Mouse (Mus musculus): ENCODE measurements around the gene Ift43. TPM values are rescaled to one million over a fixed set of nuclear protein-coding genes. Genes with fewer than 3 reads are reported as not detected.

Ift43 gene
- polyA plus RNA-seq, 2 experiments = 3.3 to 7.3 TPM

GRCm38 (mm10) chr12:86203443-86204057 lies 121.2 kb downstream of the Ift43 start:
- WGBS (ENCODE audit: insufficient replicate concordance) = 37% methylated on average over 8 of the region's 8 CpGs
- Histone ChIP-seq H3K9me3 (ENCODE audit: control insufficient read depth, low read length) (no peaks in the 10 kb centered on the region), H3K4me1 (replicated peaks; ENCODE audit: control insufficient read depth in 2 of 2, insufficient read depth in 2 of 2, low read length in 1 of 2) (no peaks in the 10 kb centered on the region), H3K27me3 (ENCODE audit: control insufficient read depth, insufficient read depth, low read length) (no peaks in the 10 kb centered on the region), H3K27ac (no peak overlapping the region), H3K4me3 (ENCODE audit: insufficient read depth in 1 of 2, low read depth in 2 of 2, low read length in 2 of 2) (no peak overlapping the region), H3K36me3 (replicated peaks; ENCODE audit: control insufficient read depth, insufficient read depth, low read depth) (no peaks in the 10 kb centered on the region), H3K9ac (replicated peaks) (no peak overlapping the region), H3K4me2 (ENCODE audit: low read depth) (no peak overlapping the region)
- ATAC-seq (ENCODE audit: insufficient read depth) (no peak), DNase-seq (ENCODE audit: low read depth in 3 of 3, low spot score in 3 of 3) (no peak)
- TF ChIP-seq EP300 (IDR thresholded peaks at IDR 0.05; ENCODE audit: low read depth) (no peak), CTCF (IDR thresholded peaks at IDR 0.05; ENCODE audit: low read depth) (no peak)

- no peak for DNase-seq (ENCODE audit: low read depth in 3 of 3, low spot score in 3 of 3)
- no peak for ATAC-seq (ENCODE audit: insufficient read depth)
- Histone ChIP-seq H3K4me2 (ENCODE audit: low read depth) (no peak overlapping the region), H3K36me3 (replicated peaks; ENCODE audit: control insufficient read depth, insufficient read depth, low read depth) (no peaks in the 10 kb centered on the region), H3K9me3 (ENCODE audit: control insufficient read depth, low read length) (no peaks in the 10 kb centered on the region), H3K4me1 (replicated peaks; ENCODE audit: control insufficient read depth in 2 of 2, insufficient read depth in 2 of 2, low read length in 1 of 2) (no peaks in the 10 kb centered on the region), H3K4me3 (ENCODE audit: insufficient read depth in 1 of 2, low read depth in 2 of 2, low read length in 2 of 2) (no peak overlapping the region), H3K27ac (no peak overlapping the region), H3K9ac (replicated peaks) (no peak overlapping the region), H3K27me3 (ENCODE audit: control insufficient read depth, insufficient read depth, low read length) (peaks cover 48% of the 10 kb centered on the region)
- WGBS (ENCODE audit: insufficient replicate concordance) = 5% methylated on average over 19 of the region's 19 CpGs
- no peak for TF ChIP-seq EP300 (IDR thresholded peaks at IDR 0.05; ENCODE audit: low read depth)
- no peak for TF ChIP-seq CTCF (IDR thresholded peaks at IDR 0.05; ENCODE audit: low read depth)
Observed at GRCm38 (mm10) chr12:86211099-86211520, 128.8 kb downstream of the Ift43 start.

Other genes starting within 250 kb of the Ift43 start
- 0.94 and 1.2 TPM in 2 replicates for gene Tgfb3, start 3.5 kb upstream of the Ift43 start, polyA plus RNA-seq (2012; rRNA removed)
- gene Tgfb3, start 3.5 kb upstream of the Ift43 start, polyA plus RNA-seq (2014; fragmentation: Nextera tagmentation; extraction: Ambion mirVana) = 0.75 and 1.3 TPM in 2 replicates
- gene Gpatch2l, start 159.3 kb downstream of the Ift43 start, polyA plus RNA-seq (2012; rRNA removed) = 3.3 and 4.1 TPM in 2 replicates
- gene Gpatch2l, start 159.3 kb downstream of the Ift43 start, polyA plus RNA-seq (2014; fragmentation: Nextera tagmentation; extraction: Ambion mirVana) = 4.2 and 4.4 TPM in 2 replicates